Mouse (Mus musculus): ENCODE data around the gene Grasp. TPM values are rescaled to one million over a fixed set of nuclear protein-coding genes. Genes with fewer than 3 reads are reported as not detected.
A peak's percentile ranks its signal among the peaks of the same experiment; 100 is the strongest.

Grasp gene
- total and polyA plus RNA-seq, 3 experiments = 16.4 to 53.0 (median 21.0) TPM

GRCm38 (mm10) chr15:101248029-101248710, 24.2 kb downstream of the Grasp start:
- DNase-seq = peak; percentile 14

DNA sequence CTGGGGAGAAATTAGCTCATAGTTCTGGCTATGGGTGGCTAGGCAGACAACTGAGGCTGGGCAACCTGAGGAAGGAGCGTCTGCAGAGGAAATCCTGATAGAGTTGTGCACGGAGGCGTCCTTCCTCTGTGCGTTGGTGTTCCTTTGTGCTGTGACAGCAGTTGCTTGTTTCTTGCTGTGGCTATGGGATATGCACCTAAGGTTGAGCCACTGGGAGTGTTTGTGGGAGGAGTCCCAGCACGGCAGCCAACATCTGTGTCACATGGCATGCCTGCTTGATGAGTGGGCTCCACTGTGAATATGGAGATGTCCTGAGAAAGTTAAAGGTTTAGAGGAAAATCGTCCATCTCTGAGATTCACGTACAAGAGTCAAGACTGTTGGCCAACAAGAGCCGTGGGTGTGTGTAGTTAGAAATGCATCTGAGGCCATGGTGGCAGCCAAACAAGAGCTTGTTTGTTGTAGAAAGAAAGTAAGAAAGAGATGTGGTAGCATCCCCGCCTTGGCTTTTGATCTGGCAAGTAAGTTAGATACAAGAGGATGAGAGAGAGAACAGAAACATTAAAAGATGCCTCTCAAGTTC, 26.3 kb downstream of the Grasp start:
- DNase-seq = no peak

DNA sequence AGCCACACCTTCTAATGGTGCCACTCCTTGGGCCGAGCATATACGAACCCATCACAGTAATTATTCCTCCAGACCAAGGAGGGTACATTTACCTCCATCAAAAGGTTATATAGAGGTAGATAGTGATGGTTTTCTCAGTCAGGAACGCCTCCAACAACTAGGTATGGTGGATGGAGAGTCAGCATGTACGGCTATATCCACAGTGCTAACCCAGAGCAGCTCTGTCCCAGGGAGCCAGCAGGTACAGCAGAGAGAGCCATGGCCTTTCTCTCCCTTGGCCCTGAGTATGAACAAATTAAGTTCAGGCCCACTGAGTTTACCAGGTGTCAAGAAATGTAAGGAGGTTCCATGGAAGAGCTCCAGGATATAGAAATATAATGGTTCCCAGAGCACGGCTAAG, 27.9 kb downstream of the Grasp start:
- no peak for DNase-seq

DNA sequence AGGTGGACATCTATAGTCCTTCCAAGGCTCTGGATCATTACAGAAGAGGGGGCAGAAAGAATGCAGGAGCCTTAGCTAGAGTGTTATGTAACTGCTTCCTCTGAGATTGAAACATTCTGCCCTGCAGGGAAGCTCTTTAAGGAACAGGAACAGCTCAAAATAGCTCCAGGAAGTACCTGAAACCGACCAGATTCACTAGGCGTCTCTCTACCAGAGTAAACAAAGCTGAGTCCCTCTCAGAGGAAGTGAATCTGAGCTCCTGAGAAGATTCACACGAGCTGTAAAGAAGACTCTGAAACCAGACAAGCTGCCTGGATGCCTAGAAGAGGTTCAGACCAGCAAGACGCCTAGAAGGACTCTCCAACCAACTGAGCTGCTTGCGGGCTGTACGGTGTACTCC, 28.6 kb downstream of the Grasp start:
- DNase-seq = no peak

- no peak for DNase-seq
These were observed 29.5 kb downstream of the Grasp start for GRCm38 (mm10) chr15:101253563-101253885.

- DNase-seq = peak; percentile 92
These were observed 30.2 kb downstream of the Grasp start, which contains the start of gene Nr4a1 for GRCm38 (mm10) chr15:101253886-101254795. TSS of gene Nr4a1 (plus strand) at chr15:101254269.

DNA sequence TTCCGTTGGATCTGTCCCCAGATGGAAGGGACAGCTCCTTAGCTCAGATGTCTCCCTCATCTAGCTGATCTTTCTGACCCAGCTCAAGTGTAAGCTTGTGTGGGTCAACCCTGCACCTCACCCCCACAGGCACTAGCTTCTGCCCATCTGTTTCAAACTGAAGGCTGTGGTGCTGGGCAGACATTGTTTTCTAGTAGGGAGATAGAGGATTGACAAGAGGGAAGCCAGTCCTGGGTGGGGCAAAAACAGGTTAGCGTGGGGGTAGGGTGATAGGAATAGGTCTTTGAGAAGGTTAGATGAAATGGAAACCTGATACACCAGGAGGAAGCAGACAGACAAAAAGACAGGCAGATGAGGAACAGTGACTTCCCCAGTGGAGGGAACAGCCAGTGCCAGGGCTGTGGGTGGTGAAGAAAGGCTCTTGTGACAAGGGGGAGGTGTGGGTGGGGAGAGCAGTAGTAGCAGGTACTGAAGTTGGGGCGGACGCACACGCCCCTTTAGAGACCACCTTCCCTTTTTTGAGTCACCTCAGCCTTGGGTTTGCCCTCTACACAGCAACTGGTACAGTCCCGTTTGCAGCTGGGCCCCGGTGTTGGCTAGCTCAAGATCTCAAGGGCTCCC, 32.0 kb downstream of the Grasp start:
- DNase-seq = no peak

GRCm38 (mm10) chr15:101256463-101257206, 32.6 kb downstream of the Grasp start:
- DNase-seq = no peak

GRCm38 (mm10) chr15:101258420-101258819, 34.4 kb downstream of the Grasp start:
- DNase-seq = no peak

GRCm38 (mm10) chr15:101259922-101260321, 35.9 kb downstream of the Grasp start:
- DNase-seq = no peak

GRCm38 (mm10) chr15:101260387-101260786, 36.4 kb downstream of the Grasp start:
- DNase-seq = peak; percentile 75

- DNase-seq = no peak
These were observed 37.1 kb downstream of the Grasp start for GRCm38 (mm10) chr15:101260874-101261622.

DNA sequence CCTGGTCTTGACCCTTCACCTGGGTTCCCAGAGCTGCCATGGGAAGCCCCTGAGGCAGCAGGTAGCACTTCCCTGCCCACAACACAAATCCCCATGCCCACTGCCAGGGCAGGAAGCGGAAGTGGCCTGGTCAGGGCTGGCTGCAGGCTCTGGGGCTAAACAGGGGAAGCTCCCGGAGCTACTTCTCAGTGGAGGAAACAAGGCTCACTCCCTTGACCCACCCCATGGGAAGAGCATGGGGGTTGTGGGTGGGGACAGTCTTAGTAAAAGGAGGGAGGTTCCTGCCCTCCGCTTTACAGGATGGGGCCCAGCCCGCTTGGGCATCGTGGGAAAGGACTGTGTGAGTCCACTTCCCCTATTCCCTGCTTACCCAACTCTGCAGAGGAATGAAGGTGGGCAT, 38.5 kb downstream of the Grasp start:
- no peak for DNase-seq

DNA sequence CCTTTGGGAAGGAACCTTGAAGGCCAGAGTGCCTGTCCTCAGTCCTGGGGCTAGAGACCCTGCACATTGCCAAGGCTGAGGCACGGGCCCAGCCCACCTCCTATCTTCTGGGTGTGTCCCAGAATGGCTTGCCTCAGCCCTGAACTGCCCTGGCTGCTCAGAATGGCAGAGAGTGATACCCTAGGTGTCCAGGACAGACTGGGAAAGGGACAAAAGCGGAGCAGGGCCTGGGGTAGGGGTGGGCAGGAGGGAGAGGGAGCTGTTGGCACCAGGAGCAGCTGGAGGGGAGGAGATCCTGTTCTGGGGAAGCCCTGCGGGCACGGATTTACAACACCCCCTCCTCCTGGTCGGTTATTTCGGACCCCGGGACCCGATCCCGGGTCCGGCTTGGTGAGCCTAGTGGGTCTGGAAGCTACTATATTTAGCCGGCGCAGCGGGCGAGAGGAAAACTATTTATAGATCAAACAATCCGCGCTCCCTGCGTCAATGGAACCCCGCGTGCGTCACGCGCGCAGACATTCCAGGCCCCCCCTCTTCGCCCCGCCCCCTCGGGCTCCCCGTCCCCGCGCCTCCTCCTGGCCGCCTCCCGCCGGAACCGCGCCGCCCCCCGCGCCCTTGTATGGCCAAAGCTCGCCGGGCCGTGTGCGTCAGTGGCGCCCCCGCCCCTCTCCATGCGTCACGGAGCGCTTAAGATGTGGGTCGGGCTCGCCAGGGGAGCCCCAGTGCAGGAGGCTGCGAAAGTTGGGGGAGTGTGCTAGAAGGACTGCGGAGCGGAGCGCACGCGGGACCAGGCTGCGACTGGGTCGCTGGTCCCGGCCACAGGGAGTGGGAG, 42.4 kb downstream of the Grasp start:
- DNase-seq = peak; percentile 99

DNA sequence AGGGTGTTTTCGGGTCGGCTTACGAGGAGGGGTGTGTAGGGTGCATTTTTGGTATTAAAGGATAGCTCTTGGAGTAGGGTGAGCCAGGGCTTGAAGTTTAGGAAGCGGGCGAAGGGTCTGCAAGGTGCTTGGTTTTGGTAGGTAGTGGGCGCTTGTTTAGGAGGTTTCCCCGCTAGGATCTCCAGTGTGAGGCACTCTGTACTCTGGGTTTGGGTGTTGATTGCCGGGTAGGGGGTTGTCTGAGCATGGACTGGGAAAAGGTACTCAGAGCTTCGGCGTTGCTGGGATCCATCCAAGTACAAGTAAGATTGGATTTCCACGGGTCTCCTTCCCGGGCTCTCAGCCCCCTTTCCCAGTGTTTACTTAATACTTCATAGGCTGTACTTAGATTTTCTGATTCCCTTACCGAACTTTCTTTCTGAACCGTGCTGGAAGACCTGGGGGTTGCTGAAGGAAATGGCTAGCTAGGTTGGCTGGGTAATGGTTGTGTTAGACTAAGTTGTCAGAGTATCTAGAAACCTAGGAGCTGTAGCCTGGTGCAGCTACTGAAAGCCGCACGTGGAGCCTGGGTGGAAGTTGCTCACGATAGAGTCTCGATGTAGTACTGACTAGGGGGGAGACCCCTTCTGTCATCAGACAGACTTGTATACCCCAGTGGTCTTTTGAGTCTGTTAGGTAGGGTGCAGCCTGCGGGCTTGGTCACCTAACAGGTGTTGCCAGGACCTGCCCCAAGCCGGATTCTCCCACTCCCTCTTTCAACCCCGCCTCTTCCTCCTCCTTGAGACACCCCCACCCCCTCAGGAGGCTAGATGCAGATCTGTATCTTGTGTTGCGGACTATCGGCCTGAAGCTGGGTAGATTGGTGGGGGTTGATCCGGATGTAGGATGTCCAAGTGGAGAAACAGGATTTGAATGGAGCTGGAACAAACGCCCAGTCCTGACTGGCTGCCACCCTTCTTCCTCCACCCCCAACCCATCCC, 43.4 kb downstream of the Grasp start:
- DNase-seq = peak; percentile 60

DNA sequence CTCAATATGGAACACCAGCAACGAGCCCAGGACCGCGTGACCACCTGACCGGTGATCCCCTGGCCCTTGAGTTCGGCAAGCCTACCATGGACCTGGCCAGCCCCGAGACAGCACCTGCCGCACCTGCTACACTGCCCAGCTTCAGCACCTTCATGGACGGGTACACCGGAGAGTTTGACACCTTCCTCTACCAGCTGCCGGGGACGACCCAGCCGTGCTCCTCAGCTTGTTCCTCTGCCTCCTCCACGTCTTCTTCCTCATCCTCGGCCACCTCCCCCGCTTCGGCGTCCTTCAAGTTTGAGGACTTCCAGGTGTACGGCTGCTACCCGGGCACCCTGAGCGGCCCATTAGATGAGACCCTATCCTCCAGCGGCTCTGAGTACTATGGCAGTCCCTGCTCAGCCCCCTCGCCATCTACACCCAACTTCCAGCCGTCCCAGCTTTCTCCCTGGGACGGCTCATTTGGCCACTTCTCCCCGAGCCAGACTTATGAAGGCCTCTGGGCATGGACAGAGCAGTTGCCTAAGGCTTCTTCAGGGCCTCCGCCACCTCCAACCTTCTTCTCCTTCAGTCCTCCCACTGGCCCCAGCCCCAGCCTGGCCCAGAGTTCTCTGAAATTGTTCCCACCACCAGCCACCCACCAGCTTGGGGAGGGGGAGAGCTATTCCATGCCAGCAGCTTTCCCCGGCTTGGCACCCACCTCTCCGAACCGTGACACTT, 46.3 kb downstream of the Grasp start:
- DNase-seq = no peak

GRCm38 (mm10) chr15:101271107-101271506, 47.1 kb downstream of the Grasp start:
- no peak for DNase-seq

- DNase-seq = peak; percentile 7
These were observed 47.5 kb downstream of the Grasp start for GRCm38 (mm10) chr15:101271513-101271912.

All from adrenal gland, adult 2 months (tissue).